Mouse (Mus musculus): ENCODE results near the gene Erf.

The Erf gene

DNA sequence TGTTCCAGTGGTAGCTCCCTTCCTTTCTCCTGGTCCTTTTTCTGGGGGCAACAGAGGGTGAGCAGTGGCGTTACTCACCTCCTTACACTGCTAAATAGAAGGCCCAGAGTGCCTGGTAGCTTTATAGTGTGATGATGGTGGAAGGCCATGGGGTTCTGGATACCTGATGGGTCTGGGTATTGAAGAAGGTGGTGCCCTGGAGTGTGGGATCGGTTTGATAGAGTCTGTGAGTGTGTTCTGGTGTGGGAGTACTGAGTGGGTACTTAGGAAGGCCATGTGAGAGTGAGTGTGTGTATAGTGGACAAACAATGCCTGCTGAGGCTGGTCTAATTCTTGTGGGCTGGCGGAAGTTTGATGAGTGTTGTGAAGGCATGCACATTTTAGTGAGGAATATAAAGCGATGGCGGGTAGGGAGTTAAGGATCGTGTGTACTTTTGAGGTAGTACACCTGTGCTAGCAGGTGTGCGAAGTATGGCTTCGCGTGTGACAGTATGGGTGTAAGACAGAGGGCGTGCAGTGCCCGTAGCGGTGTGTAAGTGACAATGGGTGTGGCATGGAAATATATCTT lies 30.7 kb upstream of the Erf start:
- no peak for DNase-seq (ENCODE audit: low read depth, low spot score)

DNA sequence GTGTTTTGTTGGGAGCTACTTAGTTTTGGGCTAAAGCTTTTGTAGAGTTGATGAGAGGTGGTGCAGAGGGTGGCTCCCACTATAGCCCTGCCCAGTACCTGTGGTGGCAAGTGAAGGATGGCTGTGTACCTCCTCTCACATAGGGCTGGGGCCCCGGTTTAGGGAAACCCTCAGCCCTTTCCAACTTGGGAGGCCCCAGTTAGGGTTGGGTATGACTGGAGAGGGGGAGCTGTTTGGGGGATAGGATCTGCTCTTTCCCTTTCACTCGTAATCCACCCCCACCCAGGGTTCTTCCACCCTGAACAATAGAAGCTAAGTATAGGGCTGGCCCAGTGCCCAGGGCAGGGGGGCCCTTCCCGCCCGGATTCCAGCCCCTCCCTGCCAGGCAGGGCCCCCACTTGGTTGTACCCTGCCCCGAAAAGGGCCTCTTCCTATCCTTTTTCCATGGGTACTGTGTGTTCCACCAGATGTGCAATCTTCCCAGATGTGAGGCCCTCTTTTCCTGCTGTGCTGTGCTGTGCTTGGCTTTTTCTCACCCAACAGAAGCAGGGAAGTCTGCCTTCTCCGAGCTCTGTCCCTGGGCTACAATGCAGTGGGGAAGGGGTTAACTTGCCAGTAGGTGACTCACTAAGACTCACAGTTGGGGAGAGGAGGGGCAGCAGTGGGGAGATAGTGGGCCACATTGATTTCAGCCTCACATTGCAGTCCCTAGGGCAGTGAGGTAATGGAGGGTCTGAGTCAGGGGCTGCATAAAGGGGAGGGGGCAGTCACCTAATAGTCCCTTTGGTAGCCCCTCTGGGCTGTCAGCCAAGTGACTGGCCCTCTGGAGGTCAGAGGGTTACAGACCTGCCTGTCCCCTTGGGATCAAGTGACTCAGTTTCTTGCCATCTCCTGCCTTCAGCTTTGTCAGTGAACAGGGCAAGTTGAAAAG lies 29.6 kb upstream of the Erf start:
- DNase-seq (ENCODE audit: low read depth, low spot score) = no peak

DNA sequence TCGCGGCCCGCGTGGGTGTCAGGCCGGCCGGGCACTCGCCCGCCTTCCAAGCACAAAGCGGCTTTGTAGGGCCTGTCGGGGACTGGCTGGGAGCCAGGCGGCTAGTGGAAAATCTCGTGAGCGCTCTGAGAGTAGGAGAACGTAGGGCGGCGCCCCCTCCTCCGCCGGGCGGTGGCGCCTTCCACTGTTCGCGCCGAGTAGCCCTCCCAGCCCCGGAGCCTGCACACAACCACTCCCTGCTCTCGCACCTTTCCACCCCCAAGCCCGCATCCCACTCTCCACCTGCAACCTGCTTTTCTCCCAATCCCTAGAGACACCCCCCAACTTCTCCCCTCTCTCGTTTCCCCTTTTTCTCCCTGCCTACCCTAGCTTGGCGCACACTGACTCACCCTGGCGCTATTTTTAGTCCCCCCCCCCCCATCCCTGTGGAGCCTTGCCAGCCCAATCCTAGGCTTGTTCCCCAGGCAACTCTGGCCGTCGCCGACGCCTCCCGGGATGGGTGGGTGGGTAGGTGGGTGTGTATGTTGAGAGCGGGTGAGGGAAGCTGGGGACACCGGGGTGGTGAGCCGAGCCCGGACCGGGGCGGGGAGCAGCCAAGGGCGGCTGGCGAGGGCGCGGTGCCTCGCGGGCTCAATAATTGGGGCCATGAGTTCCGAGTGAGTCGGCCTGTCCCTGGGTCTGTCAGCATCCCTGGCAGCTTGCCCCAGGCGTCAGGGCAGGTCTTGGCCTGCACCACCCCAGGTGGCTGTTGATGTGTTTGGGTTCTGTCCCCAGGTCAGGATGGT lies 28.7 kb upstream of the Erf start:
- peak; percentile 76 for DNase-seq (ENCODE audit: low read depth, low spot score)

DNA sequence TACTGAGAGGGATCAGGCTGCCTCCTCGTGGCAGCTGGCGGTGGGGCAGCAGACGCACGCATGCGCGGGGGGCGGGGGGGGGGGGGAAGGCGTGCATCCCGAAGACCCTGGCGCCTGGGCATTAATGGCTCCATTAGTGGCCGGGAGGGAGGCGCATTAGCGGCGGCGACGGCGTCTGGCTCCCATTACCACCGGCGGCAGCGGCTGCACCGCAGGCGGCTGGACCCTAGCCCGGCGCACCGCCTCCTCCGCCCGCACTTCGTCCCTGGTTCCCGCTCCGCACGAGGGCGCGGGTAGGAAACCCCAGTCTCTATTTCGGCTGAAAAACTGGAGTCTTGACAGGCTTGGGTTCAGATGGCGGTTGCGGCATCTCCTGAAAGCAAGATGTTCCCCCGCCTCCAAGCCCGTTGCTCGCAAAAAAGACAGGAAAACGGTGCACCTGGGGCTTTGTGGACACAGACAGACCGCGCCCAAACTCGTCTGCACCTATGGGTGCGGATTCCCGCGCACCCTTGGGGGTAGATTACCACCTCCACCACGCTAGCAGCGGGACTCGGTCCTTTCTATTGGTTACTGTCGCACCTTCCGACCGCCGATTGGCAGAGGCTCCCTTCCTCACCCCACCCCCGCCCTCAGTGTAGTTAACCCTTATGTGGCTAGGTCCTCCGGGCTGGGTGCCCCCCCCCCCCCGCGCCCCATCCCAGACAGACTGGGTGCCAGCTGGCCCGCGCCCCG lies 27.9 kb upstream of the Erf start:
- no peak for DNase-seq (ENCODE audit: low read depth, low spot score)

DNA sequence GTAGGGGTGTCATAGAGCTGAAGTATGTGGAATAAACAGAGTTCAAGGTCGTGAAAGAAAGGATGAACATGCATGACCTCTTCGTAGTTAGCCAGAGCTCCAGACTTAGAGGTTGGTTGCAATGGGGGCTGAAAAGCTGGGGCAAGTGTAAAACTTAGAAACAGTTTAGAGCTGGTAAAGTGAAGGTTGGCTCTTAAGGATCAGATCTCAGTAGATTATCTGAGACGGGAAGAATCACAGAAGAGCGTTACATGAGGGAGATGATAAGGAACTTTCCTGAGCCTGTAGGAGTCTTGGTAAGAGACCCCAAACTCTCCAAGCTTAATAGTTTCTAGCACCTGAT lies 27.4 kb upstream of the Erf start:
- no peak for DNase-seq (ENCODE audit: low read depth, low spot score)

DNA sequence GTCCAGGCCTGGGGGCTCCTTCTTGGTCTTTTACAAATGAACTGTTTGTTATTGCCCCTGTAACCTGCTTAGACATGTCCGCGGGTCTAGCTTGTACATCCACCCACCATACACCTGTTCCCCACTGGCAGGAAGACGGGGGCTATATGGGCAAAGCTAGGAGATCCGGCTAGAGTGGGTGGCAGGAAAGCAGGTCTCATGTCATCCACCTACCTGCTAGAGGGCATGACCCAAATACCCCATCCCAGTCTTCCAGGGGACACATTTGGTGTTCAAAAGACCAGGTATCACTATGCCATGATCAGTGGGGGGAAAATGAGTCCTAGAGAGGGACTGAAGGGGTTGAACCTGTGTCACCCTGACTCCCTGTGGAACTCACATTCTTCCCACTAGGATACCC lies 26.8 kb upstream of the Erf start:
- DNase-seq (ENCODE audit: low read depth, low spot score) = no peak

DNA sequence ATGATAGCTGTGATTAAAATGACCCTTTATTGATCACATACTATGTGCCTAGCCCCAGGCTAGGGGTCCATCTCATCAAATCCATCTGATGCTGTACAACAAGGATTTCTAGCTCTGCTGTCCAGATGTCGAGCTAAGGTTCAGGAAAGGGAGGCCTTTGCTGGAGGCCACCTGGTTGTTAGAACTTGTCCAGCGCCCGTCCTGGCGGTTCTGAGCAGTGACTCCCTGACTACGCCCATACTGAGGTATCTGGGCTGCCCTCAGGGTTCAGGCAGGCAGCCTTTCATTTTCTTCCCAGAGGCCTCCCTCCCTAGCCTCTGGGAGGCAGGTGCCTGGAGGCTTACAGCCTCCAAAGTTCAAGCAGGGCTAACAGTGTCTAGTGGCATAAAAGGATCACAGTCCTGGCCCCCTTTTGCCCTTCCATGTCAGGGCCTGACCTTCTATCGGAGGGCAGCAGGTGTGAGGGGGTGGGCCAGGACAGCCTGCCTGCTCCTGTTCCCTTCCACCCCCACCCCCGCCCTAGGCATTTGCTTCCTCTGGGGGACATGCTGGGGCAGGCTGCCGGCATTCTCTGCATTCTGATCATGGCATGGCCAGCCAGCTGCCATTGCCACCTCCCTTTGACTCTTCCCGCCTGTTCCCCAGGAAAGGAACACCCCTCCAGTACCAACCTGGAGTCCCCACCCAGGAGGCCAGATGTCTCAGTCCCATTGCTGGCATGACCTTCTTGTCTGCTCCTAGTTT lies 25.2 kb upstream of the Erf start:
- no peak for DNase-seq (ENCODE audit: low read depth, low spot score)

DNA sequence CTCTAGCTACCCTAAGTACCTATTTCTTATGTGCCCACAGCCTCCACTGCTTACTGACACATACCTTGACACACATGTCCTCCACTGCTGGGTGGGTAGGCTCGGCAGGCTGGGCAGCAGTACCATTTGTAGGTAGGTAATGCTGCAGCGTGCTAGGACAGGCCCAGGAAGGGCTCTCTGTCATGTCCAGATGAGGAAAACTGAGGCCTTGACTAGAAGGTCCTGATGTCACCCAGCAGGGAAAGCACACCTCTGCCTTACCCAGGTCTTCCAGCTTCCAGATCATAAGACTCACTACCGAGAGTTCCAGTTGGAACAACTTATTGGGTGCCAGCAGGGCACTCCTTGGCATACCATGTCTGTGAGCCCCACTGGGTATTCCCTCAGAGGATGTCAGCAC lies 24.4 kb upstream of the Erf start:
- no peak for DNase-seq (ENCODE audit: low read depth, low spot score)

DNA sequence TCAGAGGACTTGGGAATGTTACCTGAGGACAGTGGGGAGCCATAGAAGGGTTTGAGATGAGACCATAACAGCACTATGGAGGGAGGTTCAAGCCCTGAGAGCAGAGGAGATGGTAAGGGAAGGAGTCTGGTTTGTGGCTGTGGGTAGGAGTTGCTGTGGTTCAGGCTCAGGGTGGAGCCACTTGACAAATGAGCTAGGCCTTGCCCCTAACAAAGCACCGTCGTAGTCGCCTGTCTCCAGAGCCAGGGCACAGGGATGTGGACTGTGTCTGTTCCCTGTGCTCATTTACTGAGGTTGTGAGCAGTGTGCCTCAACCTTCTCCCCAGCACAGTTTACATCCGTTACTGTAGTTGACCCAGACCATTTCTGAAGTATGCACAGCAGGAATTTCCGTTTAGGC lies 24.0 kb upstream of the Erf start:
- DNase-seq (ENCODE audit: low read depth, low spot score) = no peak

DNA sequence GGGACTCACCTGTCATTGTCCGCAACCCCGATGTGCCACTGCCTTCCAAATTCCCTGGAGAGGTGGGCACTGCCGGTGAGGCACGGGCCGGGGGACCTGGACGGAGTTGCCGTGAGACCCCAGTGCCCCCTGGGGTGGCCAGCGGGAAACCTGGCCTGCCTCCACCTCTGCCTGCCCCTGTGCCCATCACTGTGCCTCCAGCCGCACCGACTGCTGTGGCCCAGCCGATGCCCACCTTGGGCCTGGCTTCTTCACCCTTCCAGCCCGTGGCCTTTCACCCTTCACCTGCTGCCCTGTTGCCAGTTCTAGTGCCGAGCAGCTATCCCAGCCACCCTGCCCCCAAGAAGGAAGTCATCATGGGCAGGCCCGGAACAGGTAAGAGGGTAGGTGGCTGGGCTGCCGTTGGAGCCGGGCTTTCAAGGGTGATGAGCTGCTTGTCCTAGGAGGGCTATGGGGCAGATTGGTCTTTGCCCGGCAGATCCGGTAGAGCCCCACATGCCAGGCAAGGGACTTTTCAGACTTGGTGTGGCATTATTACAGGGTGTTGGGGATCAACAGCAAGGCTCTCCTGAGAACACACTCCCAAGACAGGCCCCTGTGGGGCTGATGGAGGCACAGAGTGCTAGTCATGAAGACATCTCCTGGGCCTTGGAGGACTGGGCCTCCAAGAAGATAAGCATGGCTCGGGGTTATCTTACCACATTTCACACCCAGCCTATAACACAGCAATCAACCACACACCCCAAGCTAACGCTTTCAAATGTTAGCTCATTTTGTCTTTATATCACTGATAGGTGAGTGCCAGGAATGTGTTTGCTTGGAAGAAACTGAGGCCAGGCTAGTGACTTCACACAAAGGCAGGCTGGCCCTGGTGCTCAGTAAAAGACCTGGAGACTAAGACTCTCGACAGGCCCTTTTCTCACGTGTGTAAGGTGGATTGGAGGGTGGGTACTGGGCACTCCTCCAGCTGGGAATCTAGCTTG lies 23.0 kb upstream of the Erf start:
- no peak for DNase-seq (ENCODE audit: low read depth, low spot score)

DNA sequence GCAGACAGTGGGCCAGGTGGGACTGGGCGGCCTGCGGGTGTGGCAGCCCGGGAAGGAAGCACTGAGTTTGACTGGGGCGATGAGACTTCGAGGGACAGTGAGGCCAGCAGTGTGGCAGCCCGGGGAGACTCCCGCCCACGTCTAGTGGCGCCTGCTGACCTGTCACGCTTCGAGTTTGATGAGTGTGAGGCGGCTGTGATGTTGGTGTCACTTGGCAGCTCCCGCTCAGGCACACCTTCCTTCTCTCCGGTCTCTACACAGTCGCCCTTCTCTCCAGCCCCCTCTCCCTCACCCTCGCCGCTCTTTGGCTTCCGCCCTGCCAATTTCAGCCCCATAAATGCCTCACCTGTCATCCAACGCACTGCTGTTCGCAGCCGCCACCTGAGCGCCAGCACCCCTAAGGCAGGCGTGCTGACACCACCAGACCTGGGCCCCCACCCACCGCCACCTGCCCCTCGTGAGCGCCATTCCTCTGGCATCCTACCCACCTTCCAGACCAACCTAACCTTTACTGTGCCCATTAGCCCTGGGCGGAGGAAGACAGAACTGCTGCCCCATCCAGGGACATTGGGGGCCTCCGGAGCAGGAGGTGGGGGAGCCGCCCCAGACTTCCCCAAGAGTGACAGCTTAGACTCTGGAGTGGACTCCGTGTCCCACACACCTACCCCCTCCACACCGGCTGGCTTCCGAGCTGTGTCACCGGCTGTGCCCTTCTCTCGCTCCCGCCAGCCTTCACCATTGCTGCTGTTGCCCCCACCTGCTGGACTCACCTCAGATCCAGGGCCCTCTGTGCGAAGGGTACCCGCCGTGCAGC lies 22.1 kb upstream of the Erf start:
- DNase-seq (ENCODE audit: low read depth, low spot score) = no peak

DNA sequence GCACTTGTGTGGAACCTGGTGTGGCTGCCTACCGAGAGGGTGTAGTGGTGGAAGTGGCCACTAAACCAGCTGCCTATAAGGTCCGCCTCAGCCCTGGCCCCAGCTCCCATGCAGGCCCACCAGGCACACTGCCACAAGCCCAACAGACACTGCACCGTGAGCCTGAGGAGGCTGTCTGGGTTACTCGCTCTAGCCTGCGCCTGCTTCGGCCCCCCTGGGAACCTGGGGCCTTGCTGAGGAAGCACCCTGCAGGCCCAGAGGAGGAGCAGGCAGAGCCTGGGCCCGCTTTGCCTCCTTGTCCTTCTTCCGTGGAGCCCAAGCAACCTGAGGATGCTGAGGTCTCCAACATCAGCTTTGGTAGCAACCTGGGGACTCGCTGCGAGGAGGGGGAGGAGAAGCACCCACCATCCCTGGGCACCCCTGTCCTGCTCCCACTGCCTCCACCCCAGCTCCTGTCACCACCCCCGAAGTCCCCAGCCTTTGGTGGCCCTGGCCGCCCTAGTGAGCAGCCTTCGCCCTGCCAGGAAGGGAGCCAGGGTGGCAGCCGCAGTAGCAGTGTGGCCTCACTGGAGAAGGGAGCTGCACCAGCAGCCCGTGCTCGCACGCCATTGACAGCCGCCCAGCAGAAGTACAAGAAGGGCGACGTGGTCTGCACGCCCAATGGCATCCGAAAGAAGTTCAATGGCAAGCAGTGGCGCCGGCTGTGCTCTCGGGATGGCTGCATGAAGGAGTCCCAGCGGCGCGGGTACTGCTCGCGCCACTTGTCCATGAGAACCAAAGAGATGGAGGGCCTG lies 21.3 kb upstream of the Erf start:
- no peak for DNase-seq (ENCODE audit: low read depth, low spot score)

DNA sequence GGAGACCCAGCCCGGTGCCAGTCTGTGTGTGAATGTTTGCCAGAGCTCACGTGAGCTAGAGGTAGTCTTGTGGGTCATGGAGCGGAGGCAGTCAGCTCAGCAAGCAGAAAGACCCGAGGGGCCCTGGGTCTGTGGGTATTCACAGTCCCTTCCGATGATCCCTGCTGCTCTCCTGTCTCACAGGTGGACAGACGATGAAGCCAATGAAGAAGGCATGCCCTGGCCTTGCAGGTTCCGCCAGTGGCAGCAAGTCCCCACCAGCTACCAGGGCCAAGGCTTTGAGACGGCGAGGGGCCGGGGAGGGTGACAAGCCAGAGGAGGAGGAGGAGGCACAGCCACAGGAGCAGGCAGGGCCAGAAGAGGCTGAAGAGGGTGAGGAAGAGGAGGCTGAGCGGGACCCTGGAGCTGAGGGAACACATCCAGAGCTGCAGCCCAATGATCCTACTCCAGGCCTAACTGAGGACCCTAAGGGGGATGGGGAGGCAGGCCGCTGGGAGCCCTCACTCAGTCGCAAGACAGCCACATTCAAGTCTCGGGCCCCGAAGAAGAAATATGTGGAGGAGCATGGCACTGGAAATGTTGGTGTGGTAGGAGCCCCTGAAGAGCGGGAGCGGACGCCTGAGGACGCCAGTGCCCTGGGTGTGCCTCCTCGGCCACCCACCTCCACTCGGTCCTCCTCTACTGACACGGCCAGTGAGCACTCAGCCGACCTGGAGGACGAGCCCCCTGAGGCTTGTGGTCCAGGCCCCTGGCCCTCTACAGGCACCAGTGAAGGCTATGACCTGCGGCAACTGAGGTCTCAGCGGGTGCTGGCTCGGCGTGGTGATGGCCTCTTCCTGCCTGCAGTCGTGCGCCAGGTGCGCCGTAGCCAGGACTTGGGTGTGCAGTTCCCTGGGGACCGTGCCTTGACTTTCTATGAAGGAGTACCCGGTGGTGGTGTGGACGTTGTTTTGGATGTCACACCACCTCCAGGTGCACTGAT lies 20.4 kb upstream of the Erf start:
- no peak for DNase-seq (ENCODE audit: low read depth, low spot score)

DNA sequence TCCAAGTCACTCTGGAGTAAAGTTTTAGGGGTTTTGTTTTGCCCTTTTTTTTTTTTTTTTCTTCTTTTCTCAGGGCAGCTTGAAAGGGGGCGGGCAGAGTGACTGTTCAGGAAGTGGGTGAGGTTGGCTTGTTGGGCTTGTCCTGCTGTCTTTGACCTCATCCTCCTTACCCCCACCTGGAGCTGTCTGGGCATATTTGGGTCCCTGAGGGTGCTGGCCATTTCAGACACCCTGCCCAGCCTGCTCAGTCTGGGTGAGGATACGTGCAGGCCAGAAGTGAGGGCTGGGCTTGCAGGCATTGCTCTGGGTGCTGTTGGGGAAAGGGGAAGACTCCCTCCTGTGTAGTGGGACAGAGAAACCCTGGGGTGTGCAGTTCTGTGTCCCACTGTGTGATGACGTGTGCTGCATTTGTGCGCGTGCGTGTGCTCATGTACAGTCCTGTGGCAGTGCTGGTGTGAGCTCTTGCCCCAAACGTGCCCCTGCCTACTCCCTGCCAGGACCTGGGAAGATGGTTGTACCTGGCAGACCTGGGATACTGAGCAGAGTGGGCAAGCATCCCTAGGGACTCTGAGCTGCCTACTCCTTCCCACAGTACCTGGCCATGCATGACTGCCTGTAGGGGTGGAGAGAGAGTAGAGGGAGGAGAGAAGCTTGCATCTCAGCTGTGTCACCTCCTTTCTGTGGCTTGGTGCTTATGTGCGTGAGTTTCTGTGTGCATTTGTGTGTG lies 19.1 kb upstream of the Erf start:
- DNase-seq (ENCODE audit: low read depth, low spot score) = no peak

DNA sequence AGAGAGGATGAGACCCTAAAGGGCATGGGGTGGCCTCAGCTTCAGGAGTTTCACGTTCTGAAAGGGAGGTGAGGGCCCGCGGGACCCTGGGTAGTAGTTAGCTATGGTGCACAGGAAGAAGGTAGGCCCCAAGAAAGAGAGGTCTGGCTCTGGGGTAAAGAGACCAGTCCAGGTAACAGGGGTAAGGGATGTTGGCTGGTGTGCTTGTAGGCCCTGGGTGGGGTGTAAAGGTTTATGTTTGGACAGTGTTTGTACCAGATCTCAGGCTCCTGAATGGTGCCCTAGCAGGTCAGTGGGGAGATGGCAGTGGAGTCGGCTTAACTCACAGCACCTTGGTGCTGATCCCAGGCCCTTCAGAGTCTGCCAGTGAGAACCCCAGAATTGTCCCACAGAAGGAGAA lies 18.5 kb upstream of the Erf start:
- DNase-seq (ENCODE audit: low read depth, low spot score) = no peak

DNA sequence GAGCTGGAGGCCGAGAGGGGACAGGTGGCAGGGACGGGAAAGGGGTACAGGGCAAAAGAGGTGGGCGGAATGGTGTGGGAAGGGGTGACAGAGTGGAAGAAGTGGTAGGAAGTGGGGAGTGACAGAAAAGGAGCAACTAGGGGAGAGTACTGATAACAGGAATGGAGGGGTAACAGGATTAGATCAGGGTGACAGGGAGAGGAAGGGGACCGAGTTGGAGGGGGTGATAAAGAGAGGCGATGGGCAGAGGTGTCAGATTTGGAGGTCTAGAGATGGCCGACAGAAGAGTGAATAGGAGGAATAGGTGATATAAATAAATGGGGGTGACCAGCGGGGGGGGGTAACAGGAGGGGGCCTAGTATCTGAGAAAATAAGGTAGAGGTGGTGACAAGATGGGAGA lies 18.0 kb upstream of the Erf start:
- DNase-seq (ENCODE audit: low read depth, low spot score) = no peak
